ENCODE assay signal across 1 mouse cellular context in the genomic region with DNA sequence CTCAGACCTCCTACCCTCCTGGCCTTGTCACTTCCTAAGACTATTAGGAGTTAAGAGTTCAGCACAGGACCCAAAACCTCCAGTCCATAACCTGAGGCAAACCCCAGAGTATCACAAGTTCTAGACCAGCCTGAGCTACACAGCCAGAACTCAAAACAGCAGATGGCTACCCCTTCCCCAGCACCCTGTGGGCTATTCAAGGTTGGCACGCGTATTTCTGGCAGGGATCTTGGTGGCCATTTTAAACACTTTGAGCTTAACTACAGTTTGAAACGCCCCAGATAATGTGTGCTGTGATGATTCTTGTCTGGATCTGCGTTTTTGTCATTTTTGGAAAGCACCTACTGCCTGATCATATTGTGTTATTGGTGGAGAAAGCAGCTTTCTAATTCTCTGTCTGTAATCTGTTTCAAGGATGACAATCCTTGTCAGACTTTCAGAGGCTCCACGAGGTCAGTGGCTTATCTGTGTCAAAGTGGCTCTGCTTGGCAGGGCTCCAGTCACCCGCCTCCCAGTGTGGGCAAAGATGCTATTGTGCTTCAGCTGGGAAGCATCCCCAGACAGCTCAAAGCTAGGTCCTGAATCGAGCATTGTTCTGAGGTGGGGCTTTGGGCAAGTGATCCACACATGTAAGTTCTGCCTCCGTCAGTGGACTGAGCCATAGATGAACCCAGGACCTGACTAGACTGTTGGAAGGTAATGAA.
TF ChIP-seq lines count a peak whose summit lies in the region.

No protein-coding gene starts in this region.

TF ChIP-seq in MEL, 35 proteins besides CTCF, POLR2A, EP300 and RAD21:
- TF ChIP-seq HCFC1 (IDR thresholded peaks at IDR 0.05; ENCODE audit: low read depth, low read length) (no peak), GATA1 (IDR thresholded peaks at IDR 0.05; ENCODE audit: low read depth, low read length) (peak; percentile 20; the same call in 1 of the 2 replicates), MYC (IDR thresholded peaks at IDR 0.05; ENCODE audit: low read depth, low read length) (0 out of 2 replicates have a peak, but pooled peaks have one; percentile 27)
